Mouse (Mus musculus) B cell, adult 2 months (primary cell): ENCODE results near the gene Zfp652.
"Not testable (repeated sequence)": the region's sequence is repeated elsewhere in the genome, so short reads cannot be mapped to it uniquely, and the experiment has no call there.

ENCODE experiments used
- DNase-seq, 2 experiments: peaks; one replicate each; pipeline ENCODE4 v3.0.0; 2022

Zfp652 gene

GRCm38 (mm10) chr11:95712563-95713224, at the start of gene Zfp652:
Gene Zfp652 (plus strand): TSS chr11:95712673.
- peak; percentile 93 to 95 for DNase-seq

GRCm38 (mm10) chr11:95666529-95667149, 45.8 kb upstream of the Zfp652 start, which contains the start of gene Phb:
Gene Phb (plus strand): TSS chr11:95666957.
- peak; percentile 87 to 89 for DNase-seq

GRCm38 (mm10) chr11:95667177-95667576, 45.3 kb upstream of the Zfp652 start:
- peak; percentile 39 to 40 for DNase-seq

GRCm38 (mm10) chr11:95668086-95668485, 44.4 kb upstream of the Zfp652 start:
- not testable (repeated sequence) for DNase-seq

- no peak for DNase-seq
Measured at GRCm38 (mm10) chr11:95675498-95675897, 37.0 kb upstream of the Zfp652 start.

DNA sequence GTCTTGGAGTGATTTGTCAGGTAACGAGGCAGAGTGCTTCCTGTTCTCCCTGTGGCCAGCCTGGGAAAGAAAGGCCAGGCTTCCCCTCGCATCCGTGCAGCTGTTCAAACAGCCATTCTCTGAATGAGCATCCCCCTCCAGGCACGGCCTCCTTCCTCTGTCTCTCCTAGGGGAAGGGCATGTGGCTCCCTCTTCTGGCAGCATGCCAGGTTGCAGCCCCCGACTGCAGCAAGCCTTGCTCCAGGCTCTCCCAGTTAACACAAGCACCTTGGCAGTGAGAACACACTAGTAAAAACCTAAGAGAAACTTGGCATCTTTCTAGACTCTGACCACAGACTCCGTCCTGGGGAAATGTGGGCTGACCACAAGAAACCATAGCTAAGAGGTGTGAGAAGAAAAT, 36.2 kb upstream of the Zfp652 start:
- peak; percentile 79 to 80 for DNase-seq

DNA sequence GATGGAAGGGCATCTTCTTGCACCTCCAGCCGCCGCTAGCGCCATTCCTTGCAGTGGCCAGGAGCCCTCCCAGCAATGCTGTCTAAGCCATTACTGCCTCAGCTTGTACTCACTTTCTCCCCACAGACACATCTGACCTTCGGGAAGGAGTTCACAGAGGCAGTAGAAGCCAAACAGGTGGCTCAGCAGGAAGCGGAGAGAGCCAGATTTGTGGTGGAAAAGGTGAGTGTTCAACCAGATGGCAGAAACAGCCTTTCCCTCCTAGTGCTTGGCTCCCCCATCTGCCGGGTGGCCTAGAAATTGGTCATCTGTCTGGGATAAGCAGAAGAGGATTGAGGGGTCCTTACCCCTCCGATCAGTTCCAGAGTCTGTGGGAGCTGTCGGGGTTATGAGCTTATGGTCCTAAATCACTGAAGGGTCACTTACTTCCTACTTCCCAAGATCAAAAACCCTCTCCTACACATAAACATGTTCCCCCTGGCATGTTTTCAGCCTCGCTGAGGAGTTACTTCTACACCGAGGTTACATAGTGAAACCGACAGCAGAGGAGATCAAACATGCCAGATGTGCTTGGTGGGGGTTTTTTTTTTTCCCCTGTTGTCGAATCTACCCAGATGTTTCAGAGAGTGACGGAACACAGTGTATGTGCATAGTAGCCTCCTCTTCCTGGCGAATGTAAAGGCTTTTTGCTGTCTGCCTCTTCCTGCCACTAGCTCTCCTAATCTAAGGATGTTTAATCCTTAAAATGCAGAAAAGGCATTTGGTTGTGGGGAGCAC, 34.4 kb upstream of the Zfp652 start:
- no peak for DNase-seq

DNA sequence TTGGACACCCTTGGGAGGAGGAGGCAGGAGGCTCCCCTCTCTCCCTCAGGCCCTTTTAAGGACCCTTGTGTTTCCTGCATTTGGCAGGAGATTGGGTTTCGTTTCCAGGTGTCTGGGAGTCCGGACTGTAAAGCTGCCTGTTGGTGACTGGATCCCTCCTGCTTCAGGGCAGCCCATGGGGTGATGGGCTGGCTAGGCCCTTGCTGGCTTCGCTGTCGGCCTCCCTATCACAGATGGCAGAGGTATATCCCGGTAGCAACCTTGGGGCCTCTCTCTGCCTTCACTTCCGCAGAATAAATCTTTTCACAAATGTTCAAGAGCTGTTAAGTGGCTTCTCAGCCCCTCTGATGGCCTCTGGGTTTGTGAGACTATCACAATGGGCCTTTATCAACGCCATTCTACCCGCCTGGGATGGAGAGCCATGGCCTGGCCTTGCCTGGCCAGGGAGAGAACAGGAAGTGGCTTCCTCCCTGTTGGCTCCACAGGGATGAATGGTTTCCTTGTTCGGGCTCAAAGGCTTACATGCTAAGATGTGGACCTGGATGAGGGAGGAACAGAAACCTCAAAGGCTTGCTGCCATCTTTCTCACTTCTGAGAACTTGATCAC, 30.4 kb upstream of the Zfp652 start:
- no peak for DNase-seq

DNA sequence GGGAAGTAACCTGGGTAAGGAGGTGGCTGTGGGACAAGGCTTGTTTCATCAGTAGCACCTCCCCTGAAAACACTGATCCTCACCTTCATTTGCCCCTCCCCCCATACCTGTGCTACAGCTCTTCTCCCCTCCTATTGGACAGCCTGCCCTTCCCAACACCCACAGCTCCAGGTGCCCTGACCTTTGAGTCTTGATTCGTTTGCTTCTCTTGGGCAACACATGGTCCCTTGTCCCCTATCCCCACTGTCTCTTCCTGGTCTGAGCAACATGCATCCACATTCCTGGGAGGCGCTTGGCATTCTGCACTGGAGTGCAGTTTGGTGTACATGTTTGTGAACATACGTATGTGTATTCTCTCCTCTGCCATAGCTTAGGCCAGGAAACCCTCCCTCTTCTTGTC, 29.5 kb upstream of the Zfp652 start:
- DNase-seq, result no peak

- peak; percentile 83 to 85 for DNase-seq
Measured at GRCm38 (mm10) chr11:95686031-95686430, 26.4 kb upstream of the Zfp652 start.

DNA sequence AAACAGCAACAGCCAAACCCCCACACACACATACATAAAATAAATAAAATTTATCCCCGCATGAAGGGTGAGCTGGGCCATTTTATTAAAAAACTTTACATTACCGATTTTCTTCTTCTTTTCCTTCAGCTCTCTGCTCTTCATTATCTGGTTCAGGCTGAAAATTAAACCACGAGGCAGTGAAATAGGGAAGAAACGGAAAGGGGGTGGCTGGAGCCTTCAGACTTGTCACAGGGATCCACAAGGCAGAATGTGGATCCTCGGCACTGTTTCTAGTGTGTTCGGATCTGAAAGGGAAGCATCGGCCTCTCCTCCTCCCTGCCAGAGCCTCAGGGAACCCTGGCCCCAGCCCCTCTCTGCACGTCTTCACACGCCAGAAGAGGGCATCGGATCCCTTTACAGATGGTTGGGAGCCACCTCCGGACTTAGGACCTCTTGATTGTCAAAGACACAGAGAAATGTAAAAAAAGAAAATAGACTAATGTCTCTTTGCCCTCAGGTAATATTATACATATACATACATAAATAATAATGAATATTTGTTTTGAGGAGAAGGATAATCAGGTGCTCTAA, 25.3 kb upstream of the Zfp652 start:
- DNase-seq, result no peak

- DNase-seq, result peak; percentile 71 to 74
Measured at GRCm38 (mm10) chr11:95688515-95688914, 24.0 kb upstream of the Zfp652 start.

DNA sequence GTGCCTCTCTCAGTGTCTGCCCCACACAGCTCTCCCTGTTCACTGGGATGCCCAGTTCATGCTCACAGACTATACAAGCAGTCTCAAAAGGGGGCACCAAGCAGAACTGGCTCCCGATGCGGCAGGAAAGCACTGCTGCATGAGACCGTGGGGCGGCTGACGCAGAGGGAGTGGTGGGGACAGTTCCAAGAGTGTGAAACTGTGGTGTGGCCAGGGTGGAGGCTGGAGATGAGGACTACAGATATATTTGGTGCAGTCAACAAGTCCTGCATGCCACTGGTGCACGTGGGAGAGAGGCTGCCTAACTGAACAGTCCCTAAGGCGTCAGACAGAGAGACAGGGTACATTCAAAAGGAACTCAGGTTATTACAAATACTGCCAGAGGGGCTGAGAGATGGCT, 23.5 kb upstream of the Zfp652 start:
- peak in 1 of 2 experiments; percentile 46 for DNase-seq

- DNase-seq, result no peak
Measured at GRCm38 (mm10) chr11:95689544-95689943, 22.9 kb upstream of the Zfp652 start.

GRCm38 (mm10) chr11:95698541-95698940, 13.9 kb upstream of the Zfp652 start:
- DNase-seq, result no peak

- no peak for DNase-seq
Measured at GRCm38 (mm10) chr11:95700778-95701739, 11.4 kb upstream of the Zfp652 start.

- no peak for DNase-seq
Measured at GRCm38 (mm10) chr11:95704032-95704969, 8.2 kb upstream of the Zfp652 start.

GRCm38 (mm10) chr11:95704970-95705330, 7.5 kb upstream of the Zfp652 start:
- no peak for DNase-seq

- no peak for DNase-seq
Measured at GRCm38 (mm10) chr11:95709534-95710040, 2.9 kb upstream of the Zfp652 start.

GRCm38 (mm10) chr11:95710478-95710877, 2.0 kb upstream of the Zfp652 start:
- DNase-seq, result no peak
